Mouse (Mus musculus): ENCODE results near the gene Agpat2. TPM values are rescaled to one million over a fixed set of nuclear protein-coding genes. Genes with fewer than 3 reads are reported as not detected.

Gene Agpat2
- total and polyA plus RNA-seq, 3 experiments = 22.3 to 42.4 TPM; not detected in 1

- H3K27ac ChIP-seq (ENCODE audit: control insufficient read depth, low read depth, low read length) = no peak overlapping the region
- TF ChIP-seq TBP (IDR thresholded peaks at IDR 0.05; ENCODE audit: low read depth, low read length) (no peak), KAT2A (conservative IDR thresholded peaks at IDR 0.05; ENCODE audit: low read depth, low read length) (no peak), MAZ (IDR thresholded peaks at IDR 0.05; ENCODE audit: low read depth, low read length) (no peak), MYC (IDR thresholded peaks at IDR 0.05; ENCODE audit: low read depth, low read length) (no peak), RCOR1 (IDR thresholded peaks at IDR 0.05; ENCODE audit: low read depth, low read length) (no peak), E2F4 (IDR thresholded peaks at IDR 0.05; ENCODE audit: borderline replicate concordance, low read depth, low read length) (no peak), USF1 (IDR thresholded peaks at IDR 0.05; ENCODE audit: low read depth, low read length) (no peak), CHD2 (IDR thresholded peaks at IDR 0.05; ENCODE audit: low read length) (no peak), HCFC1 (IDR thresholded peaks at IDR 0.05; ENCODE audit: low read depth, low read length) (no peak), JUND (IDR thresholded peaks at IDR 0.05; ENCODE audit: low read depth, low read length) (no peak), BHLHE40 (IDR thresholded peaks at IDR 0.05; ENCODE audit: borderline replicate concordance, low read depth, low read length) (no peak), SMC3 (IDR thresholded peaks at IDR 0.05; ENCODE audit: low read depth, low read length) (no peak), NRF1 (IDR thresholded peaks at IDR 0.05; ENCODE audit: insufficient read depth, low read depth, low read length, poor library complexity, severe bottlenecking) (no peak), TCF12 (IDR thresholded peaks at IDR 0.05; ENCODE audit: low read depth, low read length) (no peak), MEF2A (IDR thresholded peaks at IDR 0.05; ENCODE audit: extremely low read depth, insufficient replicate concordance, low read depth, low read length, poor library complexity, severe bottlenecking) (no peak), TAL1 (IDR thresholded peaks at IDR 0.05; ENCODE audit: low read length) (no peak), MAFK (IDR thresholded peaks at IDR 0.05; ENCODE audit: borderline replicate concordance, low read depth, low read length) (no peak), MXI1 (IDR thresholded peaks at IDR 0.05; ENCODE audit: low read depth, low read length) (no peak), GABPA (IDR thresholded peaks at IDR 0.05; ENCODE audit: low read depth, low read length) (no peak)
Observed at GRCm38 (mm10) chr2:26588573-26588972, 15.6 kb downstream of the Agpat2 start.

GRCm38 (mm10) chr2:26587044-26587405 lies 17.2 kb downstream of the Agpat2 start:
- H3K79me2 ChIP-seq (ENCODE audit: control insufficient read depth, insufficient read depth, low read length, poor library complexity) = no peaks in the 10 kb centered on the region; the same call in 1 of the 2 replicates
- peak overlapping the region; percentile 48 for H3K27ac ChIP-seq (ENCODE audit: control insufficient read depth, low read depth, low read length)
- peaks cover 0 to 11% of the 10 kb centered on the region in 2 experiments; a peak in 2 of 4 replicates for H3K36me3 ChIP-seq (ENCODE audit: control insufficient read depth in 1 of 2, insufficient read depth in 2 of 2, low read length in 2 of 2)
- peak; percentile 78 for DNase-seq (ENCODE audit: low read depth, low spot score)
- TF ChIP-seq TAL1 (IDR thresholded peaks at IDR 0.05; ENCODE audit: low read length) (no peak), RCOR1 (IDR thresholded peaks at IDR 0.05; ENCODE audit: low read depth, low read length) (no peak), USF1 (IDR thresholded peaks at IDR 0.05; ENCODE audit: low read depth, low read length) (0 out of 2 replicates have a peak, but pooled peaks have one; percentile 2), SIN3A (IDR thresholded peaks at IDR 0.05; ENCODE audit: low read length) (0 out of 2 replicates have a peak, but pooled peaks have one; percentile 13), CTCF (IDR thresholded peaks at IDR 0.05 in 2 of 3, conservative IDR thresholded peaks at IDR 0.05 in 1 of 3; ENCODE audit: control insufficient read depth in 1 of 3, insufficient read depth in 1 of 3, low read depth in 2 of 3, low read length in 3 of 3, poor library complexity in 1 of 3, severe bottlenecking in 1 of 3) (no peak; a peak in 1 of 6 replicates), ZMIZ1 (IDR thresholded peaks at IDR 0.05; ENCODE audit: low read depth, low read length) (0 out of 2 replicates have a peak, but pooled peaks have one; percentile 3)
- H3K4me1 ChIP-seq (ENCODE audit: control insufficient read depth in 1 of 2, insufficient read depth in 2 of 2, low read length in 2 of 2) = peaks cover 4 to 21% of the 10 kb centered on the region in 2 experiments; a peak in 3 of 4 replicates
- no peaks in the 10 kb centered on the region for H3K27me3 ChIP-seq (ENCODE audit: control insufficient read depth in 1 of 2, insufficient read depth in 2 of 2, low read length in 2 of 2)
- no peaks in the 10 kb centered on the region for H3K9me3 ChIP-seq (replicated peaks; ENCODE audit: insufficient read depth, low read length)
- peak overlapping the region; percentile 84 for H3K9ac ChIP-seq (ENCODE audit: control insufficient read depth, low read depth, low read length, poor library complexity, severe bottlenecking)
- peak overlapping the region; percentile 81 to 93 for H3K4me3 ChIP-seq (ENCODE audit: control insufficient read depth in 1 of 2, insufficient read depth in 1 of 2, low read depth in 2 of 2, low read length in 2 of 2)

More at GRCm38 (mm10) chr2:26588573-26588972, 15.6 kb downstream of the Agpat2 start:
- no peak for DNase-seq (ENCODE audit: low read depth, low spot score)
- Histone ChIP-seq H3K36me3 (ENCODE audit: control insufficient read depth in 1 of 2, insufficient read depth in 2 of 2, low read length in 2 of 2) (peaks cover 0 to 11% of the 10 kb centered on the region in 2 experiments; a peak in 2 of 4 replicates), H3K4me3 (ENCODE audit: control insufficient read depth in 1 of 2, insufficient read depth in 1 of 2, low read depth in 2 of 2, low read length in 2 of 2) (no peak overlapping the region), H3K9ac (ENCODE audit: control insufficient read depth, low read depth, low read length, poor library complexity, severe bottlenecking) (no peak overlapping the region), H3K4me1 (ENCODE audit: control insufficient read depth in 1 of 2, insufficient read depth in 2 of 2, low read length in 2 of 2) (peaks cover 3 to 20% of the 10 kb centered on the region in 2 experiments; a peak in 3 of 4 replicates), H3K27me3 (ENCODE audit: control insufficient read depth in 1 of 2, insufficient read depth in 2 of 2, low read length in 2 of 2) (no peaks in the 10 kb centered on the region), H3K79me2 (ENCODE audit: control insufficient read depth, insufficient read depth, low read length, poor library complexity) (no peaks in the 10 kb centered on the region; the same call in 1 of the 2 replicates), H3K9me3 (replicated peaks; ENCODE audit: insufficient read depth, low read length) (no peaks in the 10 kb centered on the region)

All from MEL (cell line).